Mouse (Mus musculus) kidney, adult 2 months (tissue): ENCODE data around the gene Ggt1. TPM values are rescaled to one million over a fixed set of nuclear protein-coding genes. Genes with fewer than 3 reads are reported as not detected.

Source experiments
- DNase-seq: peaks from one replicate; pipeline ENCODE4 v3.0.0; 2021
- H3K27ac ChIP-seq: fragments of 200-500 bp; 2 replicates; pipeline ENCODE4 v1.5.1; 2012; ENCODE audit warnings: low read depth, low read length, control low read depth, inconsistent platforms; ENCODE audit not compliant: insufficient read depth
- H3K27me3 ChIP-seq: fragments of 200-500 bp; replicated peaks from 2 replicates; pipeline ENCODE4 v1.6.1; 2012; ENCODE audit warnings: mild to moderate bottlenecking, moderate library complexity, low read length, inconsistent platforms; ENCODE audit not compliant: control insufficient read depth, insufficient read depth
- H3K36me3 ChIP-seq: fragments of 200-500 bp; 2 replicates; pipeline ENCODE4 v1.6.1; 2012; ENCODE audit warnings: mild to moderate bottlenecking, moderate library complexity, low read length, inconsistent platforms; ENCODE audit not compliant: control insufficient read depth, insufficient read depth
- H3K4me1 ChIP-seq: fragments of 200-500 bp; 2 replicates; pipeline ENCODE4 v1.6.1; 2011; ENCODE audit warnings: low read length; ENCODE audit not compliant: control insufficient read depth, insufficient read depth
- H3K4me3 ChIP-seq: fragments of 200-500 bp; 2 replicates; pipeline ENCODE4 v1.5.1; 2011; ENCODE audit warnings: mild to moderate bottlenecking, low read depth, low read length, control low read depth; ENCODE audit not compliant: insufficient read depth
- CTCF ChIP-seq: fragments of 200-500 bp; conservative IDR thresholded peaks from 2 replicates; pipeline ENCODE4 v1.5.1; 2011; ENCODE audit warnings: low read depth, mild to moderate bottlenecking, control low read depth, low read length, moderate library complexity, mixed read lengths; ENCODE audit not compliant: insufficient read depth, insufficient read length
- POLR2A ChIP-seq: fragments of 200-500 bp; IDR thresholded peaks from one replicate; pipeline ENCODE4 v1.6.1; 2011; ENCODE audit warnings: low read depth, low read length, control low read depth
- WGBS: fragments of 180-500 bp; shearing (Covaris S2); methylation state at CpG from one replicate; pipeline ENCODE4 v1.1.7; 2018; 5-methylcytosine and 5-hydroxymethylcytosine counted together
- polyA plus RNA-seq: library from polyadenylated mRNA; depleted of rRNA; stranded (reverse); fragments of >200 nt; gene quantifications from 2 replicates; pipeline ENCODE4 v1.2.3, GENCODE M21; 2012

The Ggt1 gene
- polyA plus RNA-seq, 1 experiment, result 881 TPM

GRCm38 (mm10) chr10:75607253-75607652, 45.8 kb downstream of the Ggt1 start:
- Histone ChIP-seq H3K4me3 (no peak overlapping the region), H3K36me3 (no peaks in the 10 kb centered on the region), H3K4me1 (no peaks in the 10 kb centered on the region), H3K27me3 (no peaks in the 10 kb centered on the region), H3K27ac (no peak overlapping the region)
- TF ChIP-seq POLR2A (no peak), CTCF (no peak)
- no peak for DNase-seq
- 92% methylated on average over 4 of the region's 4 CpGs for WGBS

GRCm38 (mm10) chr10:75608975-75609374, 47.6 kb downstream of the Ggt1 start:
- Histone ChIP-seq H3K36me3 (no peaks in the 10 kb centered on the region), H3K27ac (no peak overlapping the region), H3K4me1 (no peaks in the 10 kb centered on the region), H3K4me3 (no peak overlapping the region), H3K27me3 (no peaks in the 10 kb centered on the region)
- WGBS, result 75% methylated on average over 11 of the region's 11 CpGs
- TF ChIP-seq POLR2A, result no peak
- no peak for TF ChIP-seq CTCF
- no peak for DNase-seq

GRCm38 (mm10) chr10:75610486-75610885, 49.1 kb downstream of the Ggt1 start:
- Histone ChIP-seq H3K27me3 (no peaks in the 10 kb centered on the region), H3K27ac (no peak overlapping the region), H3K4me3 (no peak overlapping the region), H3K4me1 (no peaks in the 10 kb centered on the region), H3K36me3 (no peaks in the 10 kb centered on the region)
- no peak for DNase-seq
- 65% methylated on average over 7 of the region's 7 CpGs for WGBS
- TF ChIP-seq POLR2A (no peak), CTCF (no peak)

GRCm38 (mm10) chr10:75616044-75616443, 54.6 kb downstream of the Ggt1 start:
- no peak overlapping the region for H3K4me3 ChIP-seq
- 87% methylated on average over 4 of the region's 4 CpGs for WGBS
- no peak overlapping the region for H3K27ac ChIP-seq
- H3K27me3 ChIP-seq, result no peaks in the 10 kb centered on the region
- H3K36me3 ChIP-seq, result no peaks in the 10 kb centered on the region
- no peak for DNase-seq
- TF ChIP-seq CTCF (no peak), POLR2A (no peak)
- H3K4me1 ChIP-seq, result no peaks in the 10 kb centered on the region

- TF ChIP-seq CTCF, result no peak
- TF ChIP-seq POLR2A, result no peak
- Histone ChIP-seq H3K27me3 (no peaks in the 10 kb centered on the region), H3K27ac (no peak overlapping the region), H3K4me3 (no peak overlapping the region), H3K4me1 (no peaks in the 10 kb centered on the region), H3K36me3 (no peaks in the 10 kb centered on the region)
- no peak for DNase-seq
- 43% methylated on average over 3 of the region's 3 CpGs for WGBS
Observed at GRCm38 (mm10) chr10:75620818-75621217, 59.4 kb downstream of the Ggt1 start.

GRCm38 (mm10) chr10:75625920-75626319, 64.5 kb downstream of the Ggt1 start:
- Histone ChIP-seq H3K36me3 (no peaks in the 10 kb centered on the region), H3K4me3 (no peak overlapping the region), H3K4me1 (no peaks in the 10 kb centered on the region), H3K27ac (no peak overlapping the region), H3K27me3 (no peaks in the 10 kb centered on the region)
- TF ChIP-seq CTCF, result no peak
- no peak for DNase-seq
- 53% methylated on average over 6 of the region's 6 CpGs for WGBS

- H3K4me3 ChIP-seq, result no peak overlapping the region
- H3K4me1 ChIP-seq, result no peaks in the 10 kb centered on the region
- no peaks in the 10 kb centered on the region for H3K27me3 ChIP-seq
- WGBS, result 39% methylated on average over 3 of the region's 3 CpGs
- H3K36me3 ChIP-seq, result no peaks in the 10 kb centered on the region
- H3K27ac ChIP-seq, result no peak overlapping the region
- TF ChIP-seq CTCF (no peak), POLR2A (no peak)
- DNase-seq, result no peak
Observed at GRCm38 (mm10) chr10:75626991-75627390, 65.6 kb downstream of the Ggt1 start.

- no peak for DNase-seq
- no peaks in the 10 kb centered on the region for H3K27me3 ChIP-seq
- WGBS, result 67% methylated on average over 3 of the region's 3 CpGs
- H3K4me3 ChIP-seq, result no peak overlapping the region
- H3K36me3 ChIP-seq, result no peaks in the 10 kb centered on the region
- H3K4me1 ChIP-seq, result no peaks in the 10 kb centered on the region
- H3K27ac ChIP-seq, result no peak overlapping the region
- TF ChIP-seq POLR2A, result no peak
- no peak for TF ChIP-seq CTCF
Observed at GRCm38 (mm10) chr10:75627490-75627889, 66.1 kb downstream of the Ggt1 start.
